Mouse (Mus musculus): ENCODE data around the gene Zfp358. TPM values are rescaled to one million over a fixed set of nuclear protein-coding genes. Genes with fewer than 3 reads are reported as not detected.

Gene Zfp358
- polyA plus RNA-seq (2021; fragmentation: Nextera tagmentation): 8.2 and 24.2 TPM in 2 replicates
- long read RNA-seq, experiment 1, transcript Zfp358-203 (1 exons, 2,200 nt): minor isoform, 12 of 39 reads
- long read RNA-seq, experiment 1, transcript Zfp358-201 (2 exons, 1,999 nt): major isoform, 23 of 39 reads
- long read RNA-seq, experiment 1, partial matches to known transcripts: 0 of 39 reads
- long read RNA-seq, experiment 1, other reads (novel, unspliced or antisense): 4 of 39 reads
- long read RNA-seq, experiment 2, partial matches to known transcripts: 0 of 4 reads
- long read RNA-seq, experiment 2, other reads (novel, unspliced or antisense): 0 of 4 reads

DNA sequence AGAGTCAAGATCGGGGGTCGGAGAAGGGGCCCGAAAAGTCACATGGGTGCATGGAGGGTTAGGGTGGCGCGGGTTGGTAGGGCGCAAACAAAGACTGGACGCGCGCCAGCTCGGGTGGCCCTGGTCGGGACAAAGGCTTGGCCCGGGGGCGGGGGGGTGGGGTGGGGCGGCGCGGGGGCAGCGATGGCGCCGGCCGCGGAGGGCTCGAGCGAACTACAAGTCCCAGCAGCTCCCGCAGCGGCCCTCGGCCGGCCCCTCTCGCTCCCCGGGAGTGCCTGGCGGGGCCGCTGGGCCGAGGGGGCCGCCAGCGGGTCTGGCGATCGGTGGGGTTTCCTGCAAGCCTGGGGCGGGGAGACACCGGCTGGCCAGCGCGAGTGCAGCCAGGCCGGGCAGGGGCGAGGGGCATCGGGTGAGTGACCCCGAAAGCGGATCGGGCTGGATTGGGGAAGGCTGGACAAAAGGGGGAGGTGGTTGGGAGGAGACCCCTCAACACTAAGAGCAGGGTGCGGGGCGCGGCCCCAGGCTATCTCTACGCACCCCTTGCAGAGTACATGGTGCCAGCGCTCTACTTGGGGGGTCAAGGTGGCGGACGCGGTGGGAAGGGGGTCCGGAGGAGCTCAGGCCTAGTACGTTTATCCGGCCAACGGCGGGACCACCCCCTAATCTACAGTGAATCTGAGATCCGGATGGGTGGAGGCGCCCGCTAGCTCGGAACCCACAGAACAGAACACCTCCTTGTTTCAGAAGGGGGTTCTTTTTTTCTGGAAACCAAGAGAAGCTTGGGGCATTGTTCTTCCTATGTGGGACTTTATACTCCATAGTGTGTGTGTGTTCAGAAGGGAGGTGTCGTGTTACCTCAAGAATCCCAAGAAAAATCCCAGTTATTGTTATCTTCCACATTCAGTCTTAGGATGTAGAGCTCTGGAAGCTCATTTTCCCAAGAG lies at the start of gene Zfp358:
Gene Zfp358, plus strand, starts transcription at position 238 of the 944 bp plus-strand sequence.

DNA sequence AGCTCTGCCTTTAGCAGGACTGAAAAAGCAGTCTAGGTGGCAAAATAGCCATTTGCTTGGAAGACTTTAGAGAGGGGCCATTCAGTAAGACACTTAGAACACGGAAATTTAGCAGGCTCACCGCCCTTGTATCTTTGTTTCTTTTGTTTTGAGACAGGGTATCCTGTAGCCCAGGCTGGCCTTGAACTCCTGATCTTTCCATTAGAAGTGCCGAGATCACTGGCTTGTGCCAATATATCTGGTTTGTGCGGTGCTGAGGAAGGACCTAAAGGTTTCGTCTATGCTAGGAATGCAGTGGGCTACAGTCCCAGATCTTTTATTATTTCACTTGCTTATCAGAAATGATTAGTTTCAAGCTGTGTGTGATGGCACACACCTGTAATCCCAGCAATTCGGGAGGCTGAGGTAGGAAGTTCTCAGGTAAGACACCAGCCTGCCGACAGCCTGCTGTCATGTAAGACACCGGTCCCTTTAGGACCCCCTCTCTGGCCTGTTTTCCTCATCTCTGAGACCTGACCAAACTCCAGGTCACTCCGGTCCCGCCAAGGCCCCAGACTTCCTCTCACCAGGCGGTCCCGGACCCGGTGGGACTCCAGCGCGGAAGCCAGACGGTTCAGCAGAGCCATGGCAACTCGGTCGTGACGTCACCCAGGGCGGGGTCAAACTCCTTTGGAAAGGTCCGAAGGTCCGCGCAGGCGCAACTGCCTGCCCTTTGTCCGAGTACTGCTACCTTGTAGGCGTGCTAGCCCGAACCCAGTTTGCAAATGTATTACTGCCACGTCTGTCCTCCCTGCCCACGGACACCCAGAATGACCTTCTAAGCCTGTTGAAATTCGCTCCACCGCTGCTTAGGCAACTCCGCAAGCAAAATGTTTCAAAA lies 25.7 kb upstream of the Zfp358 start, which contains the start of gene Pex11g:
Gene Pex11g, minus strand, starts transcription at position 675 of the 880 bp plus-strand sequence.

GRCm38 (mm10) chr8:3470562-3470961 lies 22.4 kb upstream of the Zfp358 start, which contains the start of gene Tex45:
TSS of gene Tex45 (plus strand) at chr8:3470862.

GRCm38 (mm10) chr8:3500235-3501090 lies 7.5 kb downstream of the Zfp358 start, which contains the start of gene Mcoln1:
TSS of gene Mcoln1 (plus strand) at chr8:3500457.

GRCm38 (mm10) chr8:3515260-3515671 lies 22.3 kb downstream of the Zfp358 start, which contains the start of gene Pnpla6:
TSS of gene Pnpla6 (plus strand) at chr8:3515384.

Other genes starting within 250 kb of the Zfp358 start
- 10.0 and 21.4 TPM in 2 replicates for gene Insr, start 213.5 kb upstream of the Zfp358 start, polyA plus RNA-seq (2021; fragmentation: Nextera tagmentation)
- not detected in 2 replicates for gene A430078G23Rik, start 139.7 kb upstream of the Zfp358 start, polyA plus RNA-seq (2021; fragmentation: Nextera tagmentation)
- 4.1 and 6.3 TPM in 2 replicates for gene Arhgef18, start 100.1 kb upstream of the Zfp358 start, polyA plus RNA-seq (2021; fragmentation: Nextera tagmentation)
- 1.1 and 1.6 TPM in 2 replicates for gene Pex11g, start 25.5 kb upstream of the Zfp358 start, polyA plus RNA-seq (2021; fragmentation: Nextera tagmentation)
- 0.06 TPM in 1 of 2 replicates, not detected in the other for gene Tex45, start 22.3 kb upstream of the Zfp358 start, polyA plus RNA-seq (2021; fragmentation: Nextera tagmentation)
- gene Mcoln1, start 7.3 kb downstream of the Zfp358 start, polyA plus RNA-seq (2021; fragmentation: Nextera tagmentation): 37.8 and 71.3 TPM in 2 replicates
- gene Pnpla6, start 22.2 kb downstream of the Zfp358 start, polyA plus RNA-seq (2021; fragmentation: Nextera tagmentation): 10.3 and 13.0 TPM in 2 replicates
- 0.14 and 0.26 TPM in 2 replicates for gene C330021F23Rik, start 74.9 kb downstream of the Zfp358 start, polyA plus RNA-seq (2021; fragmentation: Nextera tagmentation)
- gene Camsap3, start 94.2 kb downstream of the Zfp358 start, polyA plus RNA-seq (2021; fragmentation: Nextera tagmentation): 5.9 and 11.8 TPM in 2 replicates
- 21.7 and 27.5 TPM in 2 replicates for gene Xab2, start 128.2 kb downstream of the Zfp358 start, polyA plus RNA-seq (2021; fragmentation: Nextera tagmentation)
- gene Pet100, start 128.4 kb downstream of the Zfp358 start, polyA plus RNA-seq (2021; fragmentation: Nextera tagmentation): 129 and 140 TPM in 2 replicates
- gene Pcp2, start 132.4 kb downstream of the Zfp358 start, polyA plus RNA-seq (2021; fragmentation: Nextera tagmentation): 0.61 TPM in 1 of 2 replicates, not detected in the other
- gene Stxbp2, start 137.8 kb downstream of the Zfp358 start, polyA plus RNA-seq (2021; fragmentation: Nextera tagmentation): 10.6 and 12.6 TPM in 2 replicates
- gene Retn, start 162.6 kb downstream of the Zfp358 start, polyA plus RNA-seq (2021; fragmentation: Nextera tagmentation): 1.0 and 1.8 TPM in 2 replicates
- 0.24 TPM in 1 of 2 replicates, not detected in the other for gene Mcemp1, start 172.6 kb downstream of the Zfp358 start, polyA plus RNA-seq (2021; fragmentation: Nextera tagmentation)
- gene Fcor, start 179.2 kb downstream of the Zfp358 start, polyA plus RNA-seq (2021; fragmentation: Nextera tagmentation): 50.2 and 52.3 TPM in 2 replicates
- 22.8 and 24.6 TPM in 2 replicates for gene Trappc5, start 183.2 kb downstream of the Zfp358 start, polyA plus RNA-seq (2021; fragmentation: Nextera tagmentation)
- gene Fcer2a, start 201.0 kb downstream of the Zfp358 start, polyA plus RNA-seq (2021; fragmentation: Nextera tagmentation): 0.05 TPM in 1 of 2 replicates, not detected in the other
- 0.33 TPM in 1 of 2 replicates, not detected in the other for gene Clec4g, start 227.5 kb downstream of the Zfp358 start, polyA plus RNA-seq (2021; fragmentation: Nextera tagmentation)

Measured in left cerebral cortex, adult 6 months (tissue).